Mouse (Mus musculus): Measurements from ENCODE around the gene Lyl1. TPM values are rescaled to one million over a fixed set of nuclear protein-coding genes. Genes with fewer than 3 reads are reported as not detected.

Lyl1 gene
- polyA plus RNA-seq, 1 experiment from 2014 or later = 7.8 TPM

- WGBS = 36% methylated on average over 13 of the region's 13 CpGs
- ATAC-seq (replicated peaks; ENCODE audit: low FRiP score) = no peak
- Histone ChIP-seq H3K27ac (peak overlapping the region; percentile 88), H3K36me3 (no peaks in the 10 kb centered on the region), H3K9me3 (replicated peaks) (no peaks in the 10 kb centered on the region), H3K9ac (no peak overlapping the region), H3K4me3 (replicated peaks) (no peak overlapping the region), H3K4me2 (no peak overlapping the region), H3K27me3 (peaks cover 95% of the 10 kb centered on the region), H3K4me1 (peaks cover 84% of the 10 kb centered on the region)
These were observed 39.9 kb downstream of the Lyl1 start for GRCm38 (mm10) chr8:84740895-84741843.

GRCm38 (mm10) chr8:84742171-84743053 is 41.2 kb downstream of the Lyl1 start:
- Histone ChIP-seq H3K4me2 (peak overlapping the region; percentile 29), H3K4me3 (replicated peaks) (no peak overlapping the region), H3K9me3 (replicated peaks) (no peaks in the 10 kb centered on the region), H3K27me3 (peaks cover 95% of the 10 kb centered on the region), H3K4me1 (peaks cover 85% of the 10 kb centered on the region), H3K9ac (0 out of 2 replicates have a peak overlapping the region, but pooled peaks have one; percentile 14), H3K36me3 (no peaks in the 10 kb centered on the region), H3K27ac (peak overlapping the region; percentile 88)
- ATAC-seq (replicated peaks; ENCODE audit: low FRiP score) = peak; percentile 30
- 13% methylated on average over 32 of the region's 32 CpGs for WGBS

DNA sequence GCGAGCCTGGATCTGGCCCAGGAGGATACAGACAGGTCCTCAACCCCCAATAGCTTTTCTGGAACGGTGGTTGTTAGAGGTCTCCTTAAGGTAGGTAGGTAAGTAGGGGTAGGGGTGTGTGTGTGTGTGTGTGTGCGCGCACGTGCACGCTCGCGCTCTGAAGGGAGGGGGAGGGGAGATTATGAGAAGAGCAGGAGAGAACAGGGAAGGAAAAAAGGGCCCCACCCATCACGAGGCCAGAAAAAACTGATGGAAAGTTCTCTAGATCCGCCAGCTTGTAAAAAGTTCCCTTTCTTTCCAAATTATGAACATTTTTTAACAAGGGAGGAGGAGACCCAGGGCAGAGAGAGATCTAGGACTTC is 41.8 kb downstream of the Lyl1 start:
- WGBS = 19% methylated on average over 10 of the region's 10 CpGs
- Histone ChIP-seq H3K27me3 (peaks cover 94% of the 10 kb centered on the region), H3K4me2 (peak overlapping the region; percentile 29), H3K27ac (peak overlapping the region; percentile 88), H3K9ac (no peak overlapping the region), H3K9me3 (replicated peaks) (no peaks in the 10 kb centered on the region), H3K4me3 (replicated peaks) (no peak overlapping the region), H3K4me1 (peaks cover 79% of the 10 kb centered on the region), H3K36me3 (no peaks in the 10 kb centered on the region)
- no peak for ATAC-seq (replicated peaks; ENCODE audit: low FRiP score)

GRCm38 (mm10) chr8:84743517-84744420 is 42.5 kb downstream of the Lyl1 start:
- Histone ChIP-seq H3K4me3 (replicated peaks) (no peak overlapping the region), H3K27me3 (peaks cover 94% of the 10 kb centered on the region), H3K4me2 (peak overlapping the region; percentile 28), H3K9ac (no peak overlapping the region), H3K36me3 (no peaks in the 10 kb centered on the region), H3K27ac (peak overlapping the region; percentile 88), H3K4me1 (peaks cover 71% of the 10 kb centered on the region), H3K9me3 (replicated peaks) (no peaks in the 10 kb centered on the region)
- 13% methylated on average over 15 of the region's 17 CpGs for WGBS
- peak; percentile 63 for ATAC-seq (replicated peaks; ENCODE audit: low FRiP score)

GRCm38 (mm10) chr8:84745032-84745925 is 44.0 kb downstream of the Lyl1 start:
- peaks cover 94% of the 10 kb centered on the region for H3K27me3 ChIP-seq
- H3K4me1 ChIP-seq = peaks cover 64% of the 10 kb centered on the region
- peak overlapping the region; percentile 88 for H3K27ac ChIP-seq
- H3K9me3 ChIP-seq (replicated peaks) = no peaks in the 10 kb centered on the region
- no peak overlapping the region for H3K4me3 ChIP-seq (replicated peaks)
- 0 out of 2 replicates have a peak, but pooled peaks have one; percentile 19 for ATAC-seq (replicated peaks; ENCODE audit: low FRiP score)
- H3K9ac ChIP-seq = no peak overlapping the region
- H3K36me3 ChIP-seq = no peaks in the 10 kb centered on the region
- 4% methylated on average over 17 of the region's 17 CpGs for WGBS
- H3K4me2 ChIP-seq = peak overlapping the region; percentile 19; the same call in 1 of the 2 replicates

- H3K9me3 ChIP-seq (replicated peaks) = no peaks in the 10 kb centered on the region
- no peak overlapping the region for H3K9ac ChIP-seq
- no peak overlapping the region for H3K27ac ChIP-seq
- no peak overlapping the region for H3K4me3 ChIP-seq (replicated peaks)
- WGBS = 71% methylated on average over 16 of the region's 16 CpGs
- H3K4me2 ChIP-seq = no peak overlapping the region
- H3K27me3 ChIP-seq = peaks cover 98% of the 10 kb centered on the region
- no peak for ATAC-seq (replicated peaks; ENCODE audit: low FRiP score)
- H3K4me1 ChIP-seq = peaks cover 22% of the 10 kb centered on the region
- H3K36me3 ChIP-seq = no peaks in the 10 kb centered on the region
These were observed 48.3 kb downstream of the Lyl1 start for GRCm38 (mm10) chr8:84749519-84749918.

GRCm38 (mm10) chr8:84752734-84753582 is 51.7 kb downstream of the Lyl1 start:
- Histone ChIP-seq H3K4me1 (peaks cover 12% of the 10 kb centered on the region), H3K4me2 (no peak overlapping the region), H3K9me3 (replicated peaks) (no peaks in the 10 kb centered on the region), H3K36me3 (0 out of 2 replicates have a peak, but pooled peaks cover 7% of the 10 kb centered on the region), H3K27ac (no peak overlapping the region), H3K27me3 (peaks cover 98% of the 10 kb centered on the region), H3K4me3 (replicated peaks) (no peak overlapping the region), H3K9ac (no peak overlapping the region)
- no peak for ATAC-seq (replicated peaks; ENCODE audit: low FRiP score)
- 71% methylated on average over 6 of the region's 6 CpGs for WGBS

Other genes starting within 250 kb of the Lyl1 start
- gene Ier2, start 38.6 kb upstream of the Lyl1 start, polyA plus RNA-seq (2015; fragmentation: Nextera tagmentation; extraction: Ambion mirVana) = 73.4 and 80.3 TPM in 2 replicates
- 68.7 and 73.8 TPM in 2 replicates for gene Trmt1, start 15.2 kb upstream of the Lyl1 start, polyA plus RNA-seq (2015; fragmentation: Nextera tagmentation; extraction: Ambion mirVana)
- 23.9 and 25.6 TPM in 2 replicates for gene Nacc1, start 13.6 kb upstream of the Lyl1 start, polyA plus RNA-seq (2015; fragmentation: Nextera tagmentation; extraction: Ambion mirVana)
- gene G430095P16Rik, start 21.6 kb downstream of the Lyl1 start, polyA plus RNA-seq (2015; fragmentation: Nextera tagmentation; extraction: Ambion mirVana) = 1.9 and 2.3 TPM in 2 replicates
- 14.2 and 15.5 TPM in 2 replicates for gene Nfix, start 98.9 kb downstream of the Lyl1 start, polyA plus RNA-seq (2015; fragmentation: Nextera tagmentation; extraction: Ambion mirVana)
- 6.3 and 7.0 TPM in 2 replicates for gene Dand5, start 121.4 kb downstream of the Lyl1 start, polyA plus RNA-seq (2015; fragmentation: Nextera tagmentation; extraction: Ambion mirVana)
- 52.6 and 53.0 TPM in 2 replicates for gene Gadd45gip1, start 130.1 kb downstream of the Lyl1 start, polyA plus RNA-seq (2015; fragmentation: Nextera tagmentation; extraction: Ambion mirVana)
- 112 and 122 TPM in 2 replicates for gene Rad23a, start 139.2 kb downstream of the Lyl1 start, polyA plus RNA-seq (2015; fragmentation: Nextera tagmentation; extraction: Ambion mirVana)
- 1,039 and 1,041 TPM in 2 replicates for gene Calr, start 145.5 kb downstream of the Lyl1 start, polyA plus RNA-seq (2015; fragmentation: Nextera tagmentation; extraction: Ambion mirVana)
- gene Farsa, start 155.5 kb downstream of the Lyl1 start, polyA plus RNA-seq (2015; fragmentation: Nextera tagmentation; extraction: Ambion mirVana) = 102 and 103 TPM in 2 replicates
- gene Syce2, start 170.7 kb downstream of the Lyl1 start, polyA plus RNA-seq (2015; fragmentation: Nextera tagmentation; extraction: Ambion mirVana) = 66.5 and 70.3 TPM in 2 replicates
- 49.8 and 51.2 TPM in 2 replicates for gene Gcdh, start 192.5 kb downstream of the Lyl1 start, polyA plus RNA-seq (2015; fragmentation: Nextera tagmentation; extraction: Ambion mirVana)
- 3.4 and 7.2 TPM in 2 replicates for gene Klf1, start 200.5 kb downstream of the Lyl1 start, polyA plus RNA-seq (2015; fragmentation: Nextera tagmentation; extraction: Ambion mirVana)
- gene Dnase2a, start 207.1 kb downstream of the Lyl1 start, polyA plus RNA-seq (2015; fragmentation: Nextera tagmentation; extraction: Ambion mirVana) = 8.3 and 8.6 TPM in 2 replicates
- gene Mast1, start 235.9 kb downstream of the Lyl1 start, polyA plus RNA-seq (2015; fragmentation: Nextera tagmentation; extraction: Ambion mirVana) = 0.40 and 0.48 TPM in 2 replicates
- gene Rtbdn, start 245.5 kb downstream of the Lyl1 start, polyA plus RNA-seq (2015; fragmentation: Nextera tagmentation; extraction: Ambion mirVana) = 0.45 and 0.49 TPM in 2 replicates

All from kidney, embryonic 15.5 days (tissue).